Mouse (Mus musculus): ENCODE measurements around the gene Maco1.

Gene Maco1

GRCm38 (mm10) chr4:134813406-134814228 is 39.5 kb downstream of the Maco1 start:
- no peak for DNase-seq (ENCODE audit: low read depth, low spot score)

DNA sequence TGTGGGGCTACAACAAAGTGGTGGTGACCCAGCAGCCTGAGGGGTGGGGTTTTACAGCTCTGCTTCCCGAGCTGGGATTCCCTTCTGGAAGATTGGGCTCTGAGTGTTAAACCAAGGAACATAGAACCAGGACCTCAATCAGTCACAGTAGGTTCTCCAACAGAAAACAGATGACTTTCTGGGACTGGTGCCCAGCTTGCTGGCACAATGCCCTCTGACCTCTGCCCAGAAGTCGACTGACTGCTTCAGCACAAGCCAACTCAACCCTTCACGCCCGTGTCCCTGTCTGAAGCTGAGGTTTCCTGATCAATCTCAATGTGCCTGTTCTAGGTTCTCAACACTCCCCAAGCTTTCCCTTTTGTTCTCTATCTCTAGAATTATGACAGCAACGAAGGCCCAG is 48.4 kb downstream of the Maco1 start:
- no peak for DNase-seq (ENCODE audit: low read depth, low spot score)

- DNase-seq (ENCODE audit: low read depth, low spot score) = no peak
Measured at GRCm38 (mm10) chr4:134802765-134803164, 50.4 kb downstream of the Maco1 start.

- DNase-seq (ENCODE audit: low read depth, low spot score) = no peak
Measured at GRCm38 (mm10) chr4:134802155-134802554, 51.0 kb downstream of the Maco1 start.

GRCm38 (mm10) chr4:134800693-134801092 is 52.5 kb downstream of the Maco1 start:
- DNase-seq (ENCODE audit: low read depth, low spot score) = no peak

- no peak for DNase-seq (ENCODE audit: low read depth, low spot score)
Measured at GRCm38 (mm10) chr4:134800098-134800497, 53.0 kb downstream of the Maco1 start.

DNA sequence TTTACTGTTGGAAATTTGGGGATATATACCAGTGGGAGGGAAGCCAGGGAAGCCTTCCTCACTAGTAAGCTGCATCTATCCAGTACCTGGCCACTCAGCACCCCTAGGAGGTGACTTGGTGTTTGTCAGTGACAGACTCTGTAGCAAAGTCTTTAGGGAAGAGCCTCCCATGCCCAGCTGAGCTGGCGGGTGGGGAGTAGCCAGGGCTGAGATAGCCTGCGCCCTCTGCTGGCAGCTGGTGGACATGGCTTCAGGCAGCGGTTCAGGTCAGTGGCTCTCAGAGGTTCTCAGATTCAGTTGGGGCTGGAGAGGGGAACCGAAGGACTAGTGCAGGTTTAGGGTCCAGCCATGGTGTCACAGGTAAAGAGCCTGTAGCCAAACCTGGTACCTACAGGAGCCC is 53.9 kb downstream of the Maco1 start:
- peak; percentile 73 for DNase-seq (ENCODE audit: low read depth, low spot score)

DNA sequence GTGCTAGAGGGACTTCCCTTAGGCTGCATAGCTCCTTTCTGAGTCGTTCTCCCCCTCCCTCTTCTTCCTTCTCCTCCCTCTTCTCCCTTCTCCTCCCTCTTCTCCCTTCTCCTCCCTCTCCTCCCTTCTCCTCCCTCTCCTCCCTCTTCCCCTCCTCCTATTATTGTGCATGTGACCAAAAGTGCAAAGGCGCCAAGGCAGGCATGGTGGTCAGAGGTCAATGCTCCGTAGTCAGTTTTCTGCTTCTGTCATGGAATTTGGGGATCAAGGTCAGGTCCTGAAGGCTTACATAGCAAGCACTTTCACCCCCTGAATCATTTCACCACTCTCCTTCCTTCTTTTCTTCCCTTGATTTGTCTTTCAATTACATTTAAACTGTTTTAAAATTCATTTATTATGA is 54.3 kb downstream of the Maco1 start:
- no peak for DNase-seq (ENCODE audit: low read depth, low spot score)

DNA sequence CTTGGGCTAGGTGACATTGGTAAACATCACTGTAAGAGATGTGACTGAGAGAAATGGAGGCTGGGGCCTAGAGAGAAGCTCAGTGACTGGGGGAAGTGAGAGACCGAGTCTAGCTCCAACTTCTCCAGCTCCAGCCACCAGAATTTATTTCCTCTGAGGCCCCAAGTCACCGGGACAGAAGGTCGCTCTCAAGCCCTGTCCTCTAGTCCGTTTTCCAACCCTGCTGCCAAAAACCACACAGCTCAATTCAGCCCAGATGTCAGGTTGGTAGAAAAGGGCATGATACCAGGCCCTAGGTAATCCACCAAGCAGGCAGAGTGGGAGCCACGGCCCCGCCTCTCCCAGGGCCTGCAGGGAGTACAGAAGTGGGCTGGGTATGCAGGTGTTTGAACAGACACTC is 55.5 kb downstream of the Maco1 start:
- no peak for DNase-seq (ENCODE audit: low read depth, low spot score)

DNA sequence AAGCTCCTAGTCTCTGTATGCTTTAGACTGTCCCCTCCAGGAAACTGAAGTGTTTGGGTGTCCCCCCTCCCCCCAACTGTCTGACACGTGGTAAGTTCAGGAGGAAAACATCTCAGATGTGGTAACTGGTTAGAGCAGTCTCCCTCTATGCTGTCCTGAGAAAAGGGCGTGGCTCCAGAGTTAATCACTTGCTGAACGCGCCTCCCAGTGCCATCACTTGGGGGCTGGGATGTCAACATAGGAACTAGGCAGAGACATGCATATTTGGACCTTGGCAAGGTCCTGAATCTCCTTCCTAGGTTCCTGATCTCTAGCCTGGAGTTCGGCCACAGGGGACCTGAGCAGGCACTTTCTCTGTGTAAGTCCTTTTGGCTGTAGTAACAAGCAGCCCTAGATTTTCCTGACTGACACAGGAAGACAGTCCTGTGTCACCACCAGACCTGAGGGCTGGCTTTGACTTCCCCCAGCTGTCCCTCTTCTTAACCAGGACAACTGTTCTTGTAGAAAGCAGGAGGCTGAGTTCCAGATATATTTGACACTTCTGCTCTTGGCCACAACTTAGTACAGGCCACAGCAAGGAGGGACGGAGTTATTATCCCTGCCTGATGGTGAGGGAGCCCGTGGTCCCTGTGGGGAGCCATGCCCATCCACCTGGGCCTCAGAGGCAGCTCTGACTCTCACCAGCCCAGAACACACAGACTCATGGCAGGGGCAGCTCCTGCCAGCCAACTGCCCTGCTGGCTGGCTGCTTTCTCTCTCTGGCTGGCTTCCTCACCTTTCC is 56.4 kb downstream of the Maco1 start:
- no peak for DNase-seq (ENCODE audit: low read depth, low spot score)

- no peak for DNase-seq (ENCODE audit: low read depth, low spot score)
Measured at GRCm38 (mm10) chr4:134795819-134796485, 57.2 kb downstream of the Maco1 start.

DNA sequence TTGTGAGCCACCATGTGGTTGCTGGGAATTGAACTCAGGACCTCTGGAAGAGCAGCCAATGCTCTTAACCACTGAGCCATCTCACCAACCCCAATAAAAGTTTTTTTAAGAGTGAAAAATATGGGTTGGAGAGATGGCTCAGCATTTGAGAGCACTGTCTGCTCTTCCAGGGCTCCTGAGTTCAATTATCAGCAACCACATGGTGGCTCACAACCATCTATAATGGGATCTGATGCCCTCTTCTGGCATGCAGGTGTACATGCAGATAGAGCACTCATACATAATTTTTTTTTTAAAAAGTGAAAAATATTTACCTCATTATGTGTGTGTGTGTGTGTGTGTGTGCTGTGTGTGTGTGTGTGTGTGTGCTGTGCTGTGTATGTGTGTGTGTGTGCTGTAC is 58.2 kb downstream of the Maco1 start:
- DNase-seq (ENCODE audit: low read depth, low spot score) = peak; percentile 24

- DNase-seq (ENCODE audit: low read depth, low spot score) = peak; percentile 72
Measured at GRCm38 (mm10) chr4:134793213-134793956, 59.8 kb downstream of the Maco1 start.

DNA sequence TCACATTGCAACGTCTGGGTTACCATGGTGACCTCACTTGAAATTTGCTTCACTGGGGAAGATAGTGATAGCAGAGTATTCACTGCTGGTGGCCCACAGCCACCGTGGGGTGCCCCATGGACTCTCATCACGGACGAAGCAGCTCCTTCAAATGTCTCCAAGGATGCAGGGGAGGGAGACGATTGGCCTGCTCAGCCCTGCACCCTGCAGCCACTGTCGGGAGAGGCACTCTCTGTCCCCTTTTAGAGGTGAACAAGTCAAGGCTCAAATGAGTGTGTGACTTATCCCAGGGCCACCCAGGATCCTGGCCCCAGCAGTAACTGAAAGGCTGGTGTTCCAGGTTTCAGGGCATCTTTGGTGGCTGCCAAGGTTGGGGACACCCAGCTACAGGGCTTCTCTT is 61.4 kb downstream of the Maco1 start:
- DNase-seq (ENCODE audit: low read depth, low spot score) = no peak

DNA sequence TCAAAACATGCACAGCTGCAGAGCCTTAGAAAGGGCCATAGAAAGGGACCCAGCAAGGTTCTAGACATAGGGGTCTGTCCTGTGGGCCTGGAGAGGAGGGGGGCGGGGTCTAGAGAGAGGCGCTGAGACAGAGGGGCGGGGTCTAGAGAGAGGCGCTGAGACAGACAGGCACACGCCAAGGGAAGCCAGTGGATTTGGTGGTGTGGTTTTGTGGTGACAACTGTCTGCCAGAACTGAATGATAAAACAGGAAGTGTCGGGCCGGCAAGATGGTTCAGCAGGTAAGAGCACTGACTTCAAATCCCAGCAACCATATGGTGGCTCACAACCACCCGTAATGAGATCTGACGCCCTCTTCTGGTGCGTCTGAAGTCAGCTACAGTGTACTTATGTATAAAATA is 66.2 kb downstream of the Maco1 start:
- DNase-seq (ENCODE audit: low read depth, low spot score) = peak; percentile 77

GRCm38 (mm10) chr4:134784701-134785100 is 68.4 kb downstream of the Maco1 start:
- peak; percentile 57 for DNase-seq (ENCODE audit: low read depth, low spot score)

- no peak for DNase-seq (ENCODE audit: low read depth, low spot score)
Measured at GRCm38 (mm10) chr4:134779136-134779934, 73.8 kb downstream of the Maco1 start.

- DNase-seq (ENCODE audit: low read depth, low spot score) = no peak
Measured at GRCm38 (mm10) chr4:134776246-134776645, 76.9 kb downstream of the Maco1 start.

DNA sequence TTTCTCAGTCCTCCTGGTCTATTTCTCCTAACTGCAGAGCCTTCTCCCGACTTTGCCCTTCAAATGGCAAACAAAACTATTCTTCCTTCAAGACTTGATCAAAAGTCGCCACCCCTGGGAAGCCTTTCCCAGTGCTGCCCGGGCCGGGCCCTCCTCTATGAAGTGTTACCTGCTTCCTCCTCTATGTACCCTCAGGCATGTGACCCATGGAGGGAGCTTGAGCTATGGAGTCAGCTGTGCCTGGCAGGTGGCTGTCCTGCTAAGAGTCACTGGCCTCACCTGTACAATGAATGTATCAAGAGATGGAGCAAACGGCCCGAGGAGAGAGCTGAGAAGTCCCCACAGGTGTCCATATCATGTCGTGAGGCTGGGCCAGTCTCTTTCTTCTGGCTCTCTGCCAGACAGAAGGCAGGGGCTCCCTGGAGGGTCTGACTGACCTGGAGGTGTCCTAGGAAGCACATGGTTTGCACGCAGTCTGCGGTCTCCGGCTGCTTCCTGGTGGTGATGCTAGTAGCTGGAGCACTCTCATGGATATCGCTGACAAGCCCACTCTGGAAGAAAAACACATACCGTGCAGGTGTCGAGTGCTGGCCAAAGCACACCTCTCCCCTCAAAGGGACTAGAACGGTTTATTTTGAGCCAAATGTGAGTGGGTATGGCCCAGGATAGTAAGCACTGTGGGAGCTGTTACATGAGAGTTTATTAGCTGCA is 77.8 kb downstream of the Maco1 start:
- DNase-seq (ENCODE audit: low read depth, low spot score) = peak; percentile 42

- DNase-seq (ENCODE audit: low read depth, low spot score) = peak; percentile 76
Measured at GRCm38 (mm10) chr4:134774126-134774525, 79.0 kb downstream of the Maco1 start.
